Comparison of ENCODE assay signal across 8 mouse cellular contexts in genomic region chr1:61233476-61234297, GRCm38 (mm10).
DNase-seq lines count a peak whose midpoint lies in the region; ATAC-seq and TF ChIP-seq lines count a peak whose summit lies in the region.

No protein-coding gene starts in this region.

- no peaks in the 10 kb centered on the region for H3K36me3 ChIP-seq in hindbrain, embryonic 11.5 days (ENCODE audit: control insufficient read depth, insufficient read depth, low read length)
- no peaks in the 10 kb centered on the region for H3K36me3 ChIP-seq in limb, embryonic 15.5 days
- no peaks in the 10 kb centered on the region for H3K36me3 ChIP-seq in thymus, adult 2 months (ENCODE audit: control insufficient read depth, insufficient read depth, low read length)

- no peak overlapping the region for H3K27ac ChIP-seq in hindbrain, embryonic 11.5 days (ENCODE audit: low read depth, low read length)
- no peak overlapping the region for H3K27ac ChIP-seq in limb, embryonic 15.5 days
- no peak overlapping the region for H3K27ac ChIP-seq in thymus, adult 2 months (ENCODE audit: control insufficient read depth, insufficient read depth, low read length)

- WGBS in hindbrain, embryonic 11.5 days: 26% methylated on average over 10 of the region's 10 CpGs
- WGBS in limb, embryonic 15.5 days: 8% methylated on average over 10 of the region's 10 CpGs
- 62% methylated on average over 10 of the region's 10 CpGs for WGBS in thymus, adult 2 months

- no peaks in the 10 kb centered on the region for H3K4me1 ChIP-seq in hindbrain, embryonic 11.5 days (replicated peaks; ENCODE audit: control insufficient read depth, insufficient read depth, low read length)
- H3K4me1 ChIP-seq in limb, embryonic 15.5 days: peaks cover 11% of the 10 kb centered on the region
- H3K4me1 ChIP-seq in thymus, adult 2 months (replicated peaks; ENCODE audit: control insufficient read depth, insufficient read depth, low read length): no peaks in the 10 kb centered on the region

- H3K9me3 ChIP-seq in hindbrain, embryonic 11.5 days (ENCODE audit: control insufficient read depth, low read length): no peaks in the 10 kb centered on the region
- H3K9me3 ChIP-seq in limb, embryonic 15.5 days: no peaks in the 10 kb centered on the region

- ATAC-seq in hindbrain, embryonic 11.5 days (ENCODE audit: low FRiP score): peak; percentile 59
- no peak for ATAC-seq in limb, embryonic 15.5 days (ENCODE audit: insufficient number of reproducible peaks, low FRiP score, low TSS enrichment, low read depth)

- DNase-seq in adrenal gland, adult (ENCODE audit: inconsistent age in 2 of 2, low spot score in 1 of 2): peak; percentile 59 to 87
- no peak for DNase-seq in adrenal gland, postnatal 4 days (ENCODE audit: low spot score in 2 of 2)
- peak; percentile 20 for DNase-seq in adrenal gland, postnatal 25 days
- peak; percentile 31 for DNase-seq in hindbrain, embryonic 11.5 days (ENCODE audit: low spot score)
- DNase-seq in thymus, adult 2 months: no peak
- DNase-seq in thymus, postnatal 25 days: no peak
- no peak for DNase-seq in cerebellum, postnatal 36 days

- no peak for TF ChIP-seq CTCF in thymus, adult 2 months (IDR thresholded peaks at IDR 0.05; ENCODE audit: borderline replicate concordance, control insufficient read depth, extremely low read depth, insufficient read depth, low read length, poor library complexity)

- no peak for TF ChIP-seq POLR2A in thymus, adult 2 months (IDR thresholded peaks at IDR 0.05; ENCODE audit: control insufficient read depth, extremely low read depth, insufficient read depth, low read length, poor library complexity)

- H3K27me3 ChIP-seq in hindbrain, embryonic 11.5 days (ENCODE audit: control insufficient read depth, insufficient read depth, low read length): no peaks in the 10 kb centered on the region
- no peaks in the 10 kb centered on the region for H3K27me3 ChIP-seq in limb, embryonic 15.5 days
- no peaks in the 10 kb centered on the region for H3K27me3 ChIP-seq in thymus, adult 2 months (ENCODE audit: control insufficient read depth, insufficient read depth, low read length)

- no peak overlapping the region for H3K9ac ChIP-seq in hindbrain, embryonic 11.5 days (ENCODE audit: low read depth, low read length)
- H3K9ac ChIP-seq in limb, embryonic 15.5 days: no peak overlapping the region

- no peak overlapping the region for H3K4me3 ChIP-seq in hindbrain, embryonic 11.5 days (ENCODE audit: low read depth, low read length)
- peak overlapping the region; percentile 14; the same call in 1 of the 2 replicates for H3K4me3 ChIP-seq in limb, embryonic 15.5 days
- H3K4me3 ChIP-seq in thymus, adult 2 months (ENCODE audit: control insufficient read depth, insufficient read depth, low read length): no peak overlapping the region

- H3K4me2 ChIP-seq in hindbrain, embryonic 11.5 days (replicated peaks; ENCODE audit: low read depth, low read length): 0 out of 2 replicates have a peak overlapping the region, but pooled peaks have one; percentile 8
- H3K4me2 ChIP-seq in limb, embryonic 15.5 days: peak overlapping the region; percentile 26

Comparison
In these comparisons a context has a peak if more than half of its experiments do, and no peak if none do; other contexts are left out.
1. DNase-seq: peak in adrenal gland, adult (2 of 2), adrenal gland, postnatal 25 days (single experiment) and hindbrain, embryonic 11.5 days (single experiment); none in adrenal gland, postnatal 4 days (0 of 2), thymus, adult 2 months (single experiment), thymus, postnatal 25 days (single experiment) and cerebellum, postnatal 36 days (0 of 2).